Mouse (Mus musculus) heart, embryonic 15.5 days (tissue): ENCODE results near the gene Ccdc88b. TPM values are rescaled to one million over a fixed set of nuclear protein-coding genes. Genes with fewer than 3 reads are reported as not detected.

Experiments
- ATAC-seq: fragments of 200-750 bp; cut with Nextera tagmentation; replicated peaks from 2 replicates; pipeline ENCODE4 v1.8.0; 2017; ENCODE audit warnings: low read depth, moderate TSS enrichment; ENCODE audit not compliant: insufficient number of reproducible peaks, insufficient read depth, low FRiP score
- H3K27ac ChIP-seq: fragments of 300-500 bp; sonication (generic); 2 replicates; pipeline ENCODE4 v1.5.1; 2015; ENCODE audit warnings: mild to moderate bottlenecking, inconsistent platforms
- H3K27me3 ChIP-seq: fragments of 300-500 bp; sonication (generic); 2 replicates; pipeline ENCODE4 v1.6.1; 2015; ENCODE audit warnings: inconsistent platforms
- H3K36me3 ChIP-seq: fragments of 300-500 bp; sonication (generic); 2 replicates; pipeline ENCODE4 v1.6.1; 2015; ENCODE audit warnings: mild to moderate bottlenecking, inconsistent platforms
- H3K4me1 ChIP-seq: fragments of 300-500 bp; sonication (generic); replicated peaks from 2 replicates; pipeline ENCODE4 v1.6.1; 2015; ENCODE audit warnings: inconsistent platforms
- H3K4me2 ChIP-seq: fragments of 300-500 bp; sonication (generic); 2 replicates; pipeline ENCODE4 v1.6.1; 2015; ENCODE audit warnings: inconsistent platforms, mild to moderate bottlenecking, moderate library complexity
- H3K4me3 ChIP-seq: fragments of 300-500 bp; sonication (generic); 2 replicates; pipeline ENCODE4 v1.5.1; 2015; ENCODE audit warnings: mild to moderate bottlenecking, inconsistent platforms
- H3K9ac ChIP-seq: fragments of 300-500 bp; sonication (generic); 2 replicates; pipeline ENCODE4 v1.6.1; 2015; ENCODE audit warnings: mild to moderate bottlenecking, inconsistent platforms
- H3K9me3 ChIP-seq: fragments of 300-500 bp; sonication (generic); replicated peaks from 2 replicates; pipeline ENCODE4 v1.6.1; 2016; ENCODE audit warnings: inconsistent platforms
- WGBS: fragments of 180-500 bp; shearing (Covaris S2); methylation state at CpG from one replicate; pipeline ENCODE4 v1.1.7; 2015; ENCODE audit warnings: mixed read lengths; 5-methylcytosine and 5-hydroxymethylcytosine counted together
- polyA plus RNA-seq: library from polyadenylated mRNA; unstranded; fragments of >200 nt; fragmentation: Nextera tagmentation; extraction: Ambion mirVana; gene quantifications from 2 replicates; pipeline ENCODE4 v1.2.1, GENCODE M21; 2015

The Ccdc88b gene
- polyA plus RNA-seq, 1 experiment from 2014 or later: 0.68 TPM

DNA sequence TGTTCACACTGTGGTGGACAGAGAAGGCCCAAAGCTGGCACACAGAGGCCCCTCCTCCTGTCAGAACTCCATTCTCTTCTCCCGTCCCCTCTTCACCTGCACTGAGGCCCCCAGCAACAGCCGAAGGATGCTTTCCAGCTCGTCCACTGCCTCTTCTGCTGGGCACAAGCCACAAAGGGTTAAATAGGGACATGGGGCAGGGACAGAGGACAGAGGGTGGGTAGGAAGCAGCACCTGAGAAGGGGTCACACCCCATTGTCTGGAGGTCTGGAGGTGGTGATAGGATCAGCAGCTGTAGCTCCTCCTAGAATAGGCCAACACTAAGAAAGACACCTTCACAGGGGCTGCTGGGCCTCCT is 1.0 kb downstream of the Ccdc88b start:
- no peak for ATAC-seq
- 54% methylated on average over 3 of the region's 3 CpGs for WGBS

GRCm38 (mm10) chr19:6856281-6857002 is 1.6 kb downstream of the Ccdc88b start:
- WGBS: 47% methylated on average over 12 of the region's 12 CpGs
- ATAC-seq: no peak
- 0 out of 2 replicates have a peak overlapping the region, but pooled peaks have one; percentile 18 for H3K4me2 ChIP-seq
- H3K4me3 ChIP-seq: no peak overlapping the region
- no peak overlapping the region for H3K27ac ChIP-seq
- H3K9me3 ChIP-seq: no peaks in the 10 kb centered on the region
- H3K36me3 ChIP-seq: no peaks in the 10 kb centered on the region
- H3K4me1 ChIP-seq: peaks cover 17% of the 10 kb centered on the region
- H3K9ac ChIP-seq: no peak overlapping the region
- peaks cover 15% of the 10 kb centered on the region for H3K27me3 ChIP-seq

More for the DNA sequence above, 1.0 kb downstream of the Ccdc88b start:
- Histone ChIP-seq H3K4me1 (peaks cover 17% of the 10 kb centered on the region), H3K27me3 (peaks cover 15% of the 10 kb centered on the region), H3K9ac (no peak overlapping the region), H3K4me2 (peak overlapping the region; percentile 18; the same call in 1 of the 2 replicates), H3K9me3 (no peaks in the 10 kb centered on the region), H3K36me3 (no peaks in the 10 kb centered on the region), H3K4me3 (no peak overlapping the region), H3K27ac (no peak overlapping the region)

GRCm38 (mm10) chr19:6855225-6856031 is 2.6 kb downstream of the Ccdc88b start:
- Histone ChIP-seq H3K4me2 (peak overlapping the region; percentile 67), H3K27ac (no peak overlapping the region), H3K9ac (peak overlapping the region; percentile 32; the same call in 1 of the 2 replicates), H3K4me1 (peaks cover 17% of the 10 kb centered on the region), H3K36me3 (no peaks in the 10 kb centered on the region), H3K4me3 (peak overlapping the region; percentile 40), H3K27me3 (peaks cover 21% of the 10 kb centered on the region), H3K9me3 (no peaks in the 10 kb centered on the region)
- peak; percentile 60; the same call in 1 of the 2 replicates for ATAC-seq
- WGBS: 8% methylated on average over 38 of the region's 38 CpGs

GRCm38 (mm10) chr19:6854658-6855057 is 3.4 kb downstream of the Ccdc88b start:
- Histone ChIP-seq H3K9ac (no peak overlapping the region), H3K36me3 (no peaks in the 10 kb centered on the region), H3K27me3 (peaks cover 28% of the 10 kb centered on the region), H3K4me3 (no peak overlapping the region), H3K27ac (no peak overlapping the region), H3K4me2 (no peak overlapping the region), H3K4me1 (peaks cover 17% of the 10 kb centered on the region), H3K9me3 (no peaks in the 10 kb centered on the region)
- ATAC-seq: no peak
- 82% methylated on average over 12 of the region's 12 CpGs for WGBS

DNA sequence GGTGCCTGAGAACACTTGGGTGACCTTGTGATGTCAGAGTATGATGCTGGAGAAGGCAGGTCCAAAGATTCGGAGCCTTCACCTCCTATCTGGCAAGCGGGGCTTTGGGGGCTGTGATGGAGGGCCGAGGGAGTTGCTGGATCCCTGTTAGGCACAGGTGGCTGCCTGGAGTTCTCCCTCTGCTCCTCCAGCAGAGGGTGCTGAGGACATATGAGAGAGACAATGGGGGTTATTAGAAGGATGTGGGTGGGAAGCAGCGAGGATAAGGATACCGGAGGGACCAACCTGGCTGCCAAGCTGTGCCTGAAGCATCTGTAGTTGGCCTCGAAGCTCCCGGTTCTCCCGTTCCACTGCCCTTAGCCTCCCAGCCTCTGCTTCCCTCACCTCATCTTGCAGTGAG is 4.1 kb downstream of the Ccdc88b start:
- H3K4me2 ChIP-seq: no peak overlapping the region
- 57% methylated on average over 8 of the region's 8 CpGs for WGBS
- no peak for ATAC-seq
- H3K27ac ChIP-seq: no peak overlapping the region
- no peak overlapping the region for H3K4me3 ChIP-seq
- H3K9ac ChIP-seq: no peak overlapping the region
- H3K9me3 ChIP-seq: no peaks in the 10 kb centered on the region
- H3K36me3 ChIP-seq: no peaks in the 10 kb centered on the region
- peaks cover 17% of the 10 kb centered on the region for H3K4me1 ChIP-seq
- H3K27me3 ChIP-seq: peaks cover 36% of the 10 kb centered on the region

DNA sequence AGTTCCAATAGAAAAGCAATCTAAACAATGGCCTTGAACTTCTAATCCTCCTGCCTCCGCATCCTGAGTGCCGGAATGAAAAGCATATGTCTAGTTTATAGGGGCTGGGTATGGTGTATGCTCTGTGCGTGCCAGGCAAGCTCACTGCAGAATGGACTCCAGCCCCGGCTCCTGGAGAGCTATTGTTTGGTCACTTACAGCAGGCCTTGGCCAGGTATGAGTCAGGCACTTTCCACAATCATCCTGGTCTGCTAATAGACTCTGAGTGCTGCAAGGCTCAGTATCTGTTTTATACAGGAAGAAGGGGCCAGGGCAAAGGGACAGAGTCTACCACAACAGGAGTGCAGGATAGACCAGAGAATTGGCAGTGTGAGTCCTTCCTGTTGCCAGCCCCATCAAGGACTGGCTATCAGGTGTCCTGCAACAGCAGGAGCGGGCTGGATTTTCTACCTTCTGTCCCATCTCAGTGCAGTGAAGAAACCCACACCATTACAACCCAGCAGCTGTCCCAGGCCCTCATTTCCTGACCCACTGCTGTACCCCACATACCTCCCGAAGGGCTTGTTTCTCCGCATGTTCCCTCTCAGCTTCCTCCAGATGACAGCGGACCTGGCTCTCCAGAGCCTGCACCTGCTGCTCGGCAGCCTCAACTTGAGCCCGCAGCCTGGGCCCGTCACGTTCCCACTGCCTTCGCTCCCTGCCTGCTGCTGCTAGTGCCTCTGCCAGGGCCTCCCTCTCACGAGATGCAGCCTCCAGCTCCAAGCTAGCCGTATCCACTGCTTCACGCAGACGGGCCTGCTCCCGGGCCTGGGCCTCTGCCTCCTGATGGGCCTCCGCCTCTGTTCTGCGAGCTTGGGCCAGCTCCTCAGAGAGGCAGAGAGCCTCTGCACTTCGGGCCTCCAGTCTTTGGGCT is 5.4 kb downstream of the Ccdc88b start:
- Histone ChIP-seq H3K4me1 (peaks cover 24% of the 10 kb centered on the region), H3K27ac (no peak overlapping the region), H3K27me3 (peaks cover 48% of the 10 kb centered on the region), H3K4me2 (no peak overlapping the region), H3K36me3 (no peaks in the 10 kb centered on the region), H3K9me3 (no peaks in the 10 kb centered on the region), H3K4me3 (no peak overlapping the region), H3K9ac (no peak overlapping the region)
- no peak for ATAC-seq
- 76% methylated on average over 21 of the region's 21 CpGs for WGBS

- ATAC-seq: no peak
- Histone ChIP-seq H3K4me1 (peaks cover 24% of the 10 kb centered on the region), H3K36me3 (no peaks in the 10 kb centered on the region), H3K9ac (no peak overlapping the region), H3K27me3 (peaks cover 60% of the 10 kb centered on the region), H3K9me3 (no peaks in the 10 kb centered on the region), H3K27ac (no peak overlapping the region), H3K4me3 (no peak overlapping the region), H3K4me2 (no peak overlapping the region)
- 82% methylated on average over 3 of the region's 3 CpGs for WGBS
These were observed 6.5 kb downstream of the Ccdc88b start for GRCm38 (mm10) chr19:6851497-6851896.

GRCm38 (mm10) chr19:6849506-6850068 is 8.4 kb downstream of the Ccdc88b start:
- no peak overlapping the region for H3K27ac ChIP-seq
- peaks cover 8% of the 10 kb centered on the region for H3K4me1 ChIP-seq
- H3K9me3 ChIP-seq: no peaks in the 10 kb centered on the region
- H3K9ac ChIP-seq: no peak overlapping the region
- no peak overlapping the region for H3K4me2 ChIP-seq
- H3K4me3 ChIP-seq: no peak overlapping the region
- peaks cover 63% of the 10 kb centered on the region for H3K27me3 ChIP-seq
- WGBS: 71% methylated on average over 23 of the region's 23 CpGs
- H3K36me3 ChIP-seq: no peaks in the 10 kb centered on the region
- no peak for ATAC-seq

- H3K9me3 ChIP-seq: no peaks in the 10 kb centered on the region
- no peak overlapping the region for H3K9ac ChIP-seq
- peak overlapping the region; percentile 30 for H3K4me3 ChIP-seq
- no peak for ATAC-seq
- H3K27me3 ChIP-seq: peaks cover 70% of the 10 kb centered on the region
- peak overlapping the region; percentile 59 for H3K4me2 ChIP-seq
- 12% methylated on average over 31 of the region's 31 CpGs for WGBS
- H3K36me3 ChIP-seq: no peaks in the 10 kb centered on the region
- no peak overlapping the region for H3K27ac ChIP-seq
- peaks cover 8% of the 10 kb centered on the region for H3K4me1 ChIP-seq
These were observed 10.0 kb downstream of the Ccdc88b start for GRCm38 (mm10) chr19:6847841-6848517.

DNA sequence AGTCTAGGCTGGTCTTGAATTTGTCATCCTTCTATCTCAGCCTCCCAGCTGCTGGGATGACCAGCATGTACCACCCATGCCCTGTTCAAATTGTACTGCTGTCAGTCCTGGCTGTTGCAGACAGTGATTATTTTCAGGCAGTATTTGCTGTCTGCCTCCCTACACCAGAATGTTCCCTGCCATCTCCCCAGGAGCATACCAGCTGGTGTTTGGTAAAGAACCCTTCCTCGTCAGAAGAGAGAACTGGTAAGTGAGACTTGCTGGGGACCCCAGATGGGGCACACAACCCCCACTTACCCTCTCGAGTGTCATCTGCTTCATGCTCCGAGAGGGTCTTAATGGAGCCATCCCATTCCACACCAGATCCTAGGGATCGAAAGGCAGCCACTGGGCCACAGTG is 12.0 kb downstream of the Ccdc88b start:
- 75% methylated on average over 4 of the region's 4 CpGs for WGBS
- Histone ChIP-seq H3K27me3 (peaks cover 77% of the 10 kb centered on the region), H3K4me3 (no peak overlapping the region), H3K4me2 (no peak overlapping the region), H3K9me3 (no peaks in the 10 kb centered on the region), H3K4me1 (peaks cover 12% of the 10 kb centered on the region), H3K27ac (no peak overlapping the region), H3K9ac (no peak overlapping the region), H3K36me3 (no peaks in the 10 kb centered on the region)
- no peak for ATAC-seq
